Mouse (Mus musculus) stomach, postnatal 0 days (tissue): ENCODE data around the gene Syce3.

Experiments
- CTCF ChIP-seq: IDR thresholded peaks from 2 replicates; pipeline ENCODE4 v1.5.1; 2016; ENCODE audit warnings: antibody characterized with exemption, low read depth, mild to moderate bottlenecking, moderate library complexity
- EP300 ChIP-seq: optimal IDR thresholded peaks from 2 replicates; pipeline ENCODE3; 2016; ENCODE audit warnings: antibody characterized with exemption

DNA sequence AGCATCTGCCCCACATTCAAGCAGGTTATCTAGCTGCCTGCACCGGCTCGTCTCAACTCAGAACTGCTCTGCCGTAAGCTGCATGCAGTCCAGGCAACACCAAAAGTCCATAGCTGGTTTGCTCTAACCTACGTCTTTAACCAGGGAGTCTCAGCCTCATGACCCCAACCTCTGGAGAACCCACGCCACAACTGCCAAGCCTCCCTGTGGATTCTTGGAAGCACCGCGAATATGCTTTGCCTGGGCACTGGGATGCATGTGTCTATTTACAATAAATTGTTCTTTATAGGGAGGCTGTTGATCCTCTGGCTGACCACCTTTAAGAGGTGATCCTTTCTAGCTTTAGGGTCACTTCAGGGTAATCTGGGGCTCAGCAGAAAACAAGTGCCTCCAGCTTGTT is 37.8 kb downstream of the Syce3 start:
- TF ChIP-seq CTCF (no peak), EP300 (no peak)
